Mouse (Mus musculus): Measurements from ENCODE around the gene Auts2. TPM values are rescaled to one million over a fixed set of nuclear protein-coding genes. Genes with fewer than 3 reads are reported as not detected.

Gene Auts2
- polyA plus RNA-seq, 1 experiment, result 0.01 TPM

GRCm38 (mm10) chr5:131606786-131607185 lies 936.4 kb downstream of the Auts2 start:
- no peak for TF ChIP-seq TAL1 (IDR thresholded peaks at IDR 0.05; ENCODE audit: low read length)
- no peak for TF ChIP-seq GATA1 (IDR thresholded peaks at IDR 0.05; ENCODE audit: low read length)
- H3K9me3 ChIP-seq (ENCODE audit: control insufficient read depth, low read length), result no peaks in the 10 kb centered on the region
- H3K27me3 ChIP-seq (ENCODE audit: control insufficient read depth), result no peaks in the 10 kb centered on the region
- no peaks in the 10 kb centered on the region for H3K4me1 ChIP-seq (ENCODE audit: control insufficient read depth)
- no peak overlapping the region for H3K4me3 ChIP-seq (replicated peaks)
- no peaks in the 10 kb centered on the region for H3K36me3 ChIP-seq (ENCODE audit: control insufficient read depth)

- TF ChIP-seq GATA1 (IDR thresholded peaks at IDR 0.05; ENCODE audit: low read length), result no peak
- no peak for TF ChIP-seq TAL1 (IDR thresholded peaks at IDR 0.05; ENCODE audit: low read length)
- H3K9me3 ChIP-seq (ENCODE audit: control insufficient read depth, low read length), result no peaks in the 10 kb centered on the region
Observed at GRCm38 (mm10) chr5:131601934-131602692, 941.0 kb downstream of the Auts2 start.

GRCm38 (mm10) chr5:131600325-131601125 lies 942.6 kb downstream of the Auts2 start:
- no peak for TF ChIP-seq GATA1 (IDR thresholded peaks at IDR 0.05; ENCODE audit: low read length)
- no peak for TF ChIP-seq TAL1 (IDR thresholded peaks at IDR 0.05; ENCODE audit: low read length)
- Histone ChIP-seq H3K27me3 (ENCODE audit: control insufficient read depth) (no peaks in the 10 kb centered on the region; the same call in 1 of the 2 replicates), H3K9me3 (ENCODE audit: control insufficient read depth, low read length) (no peaks in the 10 kb centered on the region), H3K36me3 (ENCODE audit: control insufficient read depth) (no peaks in the 10 kb centered on the region), H3K4me3 (replicated peaks) (no peak overlapping the region), H3K4me1 (ENCODE audit: control insufficient read depth) (no peaks in the 10 kb centered on the region)

More at GRCm38 (mm10) chr5:131601934-131602692, 941.0 kb downstream of the Auts2 start:
- no peak overlapping the region for H3K4me3 ChIP-seq (replicated peaks)
- H3K4me1 ChIP-seq (ENCODE audit: control insufficient read depth), result no peaks in the 10 kb centered on the region
- no peaks in the 10 kb centered on the region for H3K36me3 ChIP-seq (ENCODE audit: control insufficient read depth)
- no peaks in the 10 kb centered on the region for H3K27me3 ChIP-seq (ENCODE audit: control insufficient read depth)

- no peak overlapping the region for H3K4me3 ChIP-seq (replicated peaks)
- no peaks in the 10 kb centered on the region for H3K4me1 ChIP-seq (ENCODE audit: control insufficient read depth)
- H3K9me3 ChIP-seq (ENCODE audit: control insufficient read depth, low read length), result no peaks in the 10 kb centered on the region
- H3K36me3 ChIP-seq (ENCODE audit: control insufficient read depth), result no peaks in the 10 kb centered on the region
- H3K27me3 ChIP-seq (ENCODE audit: control insufficient read depth), result no peaks in the 10 kb centered on the region; the same call in 1 of the 2 replicates
- TF ChIP-seq GATA1 (IDR thresholded peaks at IDR 0.05; ENCODE audit: low read length) (no peak), TAL1 (IDR thresholded peaks at IDR 0.05; ENCODE audit: low read length) (no peak)
Observed at GRCm38 (mm10) chr5:131597503-131597902, 945.6 kb downstream of the Auts2 start.

GRCm38 (mm10) chr5:131596591-131596990 lies 946.6 kb downstream of the Auts2 start:
- no peaks in the 10 kb centered on the region for H3K9me3 ChIP-seq (ENCODE audit: control insufficient read depth, low read length)
- H3K36me3 ChIP-seq (ENCODE audit: control insufficient read depth), result no peaks in the 10 kb centered on the region
- no peaks in the 10 kb centered on the region for H3K4me1 ChIP-seq (ENCODE audit: control insufficient read depth)
- no peak overlapping the region for H3K4me3 ChIP-seq (replicated peaks)
- no peak for TF ChIP-seq TAL1 (IDR thresholded peaks at IDR 0.05; ENCODE audit: low read length)
- no peak for TF ChIP-seq GATA1 (IDR thresholded peaks at IDR 0.05; ENCODE audit: low read length)
- no peaks in the 10 kb centered on the region; the same call in 1 of the 2 replicates for H3K27me3 ChIP-seq (ENCODE audit: control insufficient read depth)

- no peaks in the 10 kb centered on the region; the same call in 1 of the 2 replicates for H3K27me3 ChIP-seq (ENCODE audit: control insufficient read depth)
- H3K4me3 ChIP-seq (replicated peaks), result no peak overlapping the region
- TF ChIP-seq TAL1 (IDR thresholded peaks at IDR 0.05; ENCODE audit: low read length) (no peak), GATA1 (IDR thresholded peaks at IDR 0.05; ENCODE audit: low read length) (no peak)
- no peaks in the 10 kb centered on the region for H3K4me1 ChIP-seq (ENCODE audit: control insufficient read depth)
- no peaks in the 10 kb centered on the region for H3K9me3 ChIP-seq (ENCODE audit: control insufficient read depth, low read length)
- no peaks in the 10 kb centered on the region for H3K36me3 ChIP-seq (ENCODE audit: control insufficient read depth)
Observed at GRCm38 (mm10) chr5:131595730-131596129, 947.4 kb downstream of the Auts2 start.

GRCm38 (mm10) chr5:131594597-131594996 lies 948.5 kb downstream of the Auts2 start:
- no peaks in the 10 kb centered on the region for H3K9me3 ChIP-seq (ENCODE audit: control insufficient read depth, low read length)
- H3K27me3 ChIP-seq (ENCODE audit: control insufficient read depth), result no peaks in the 10 kb centered on the region; the same call in 1 of the 2 replicates
- no peaks in the 10 kb centered on the region for H3K36me3 ChIP-seq (ENCODE audit: control insufficient read depth)
- H3K4me3 ChIP-seq (replicated peaks), result no peak overlapping the region
- H3K4me1 ChIP-seq (ENCODE audit: control insufficient read depth), result no peaks in the 10 kb centered on the region
- TF ChIP-seq GATA1 (IDR thresholded peaks at IDR 0.05; ENCODE audit: low read length), result no peak
- TF ChIP-seq TAL1 (IDR thresholded peaks at IDR 0.05; ENCODE audit: low read length), result no peak

GRCm38 (mm10) chr5:131593261-131593660 lies 949.9 kb downstream of the Auts2 start:
- Histone ChIP-seq H3K4me1 (ENCODE audit: control insufficient read depth) (no peaks in the 10 kb centered on the region), H3K27me3 (ENCODE audit: control insufficient read depth) (no peaks in the 10 kb centered on the region; the same call in 1 of the 2 replicates), H3K9me3 (ENCODE audit: control insufficient read depth, low read length) (no peaks in the 10 kb centered on the region), H3K36me3 (ENCODE audit: control insufficient read depth) (no peaks in the 10 kb centered on the region), H3K4me3 (replicated peaks) (no peak overlapping the region)
- no peak for TF ChIP-seq TAL1 (IDR thresholded peaks at IDR 0.05; ENCODE audit: low read length)
- TF ChIP-seq GATA1 (IDR thresholded peaks at IDR 0.05; ENCODE audit: low read length), result no peak

- Histone ChIP-seq H3K4me1 (ENCODE audit: control insufficient read depth) (no peaks in the 10 kb centered on the region), H3K36me3 (ENCODE audit: control insufficient read depth) (no peaks in the 10 kb centered on the region), H3K9me3 (ENCODE audit: control insufficient read depth, low read length) (no peaks in the 10 kb centered on the region), H3K4me3 (replicated peaks) (no peak overlapping the region), H3K27me3 (ENCODE audit: control insufficient read depth) (no peaks in the 10 kb centered on the region)
- no peak for TF ChIP-seq GATA1 (IDR thresholded peaks at IDR 0.05; ENCODE audit: low read length)
- no peak for TF ChIP-seq TAL1 (IDR thresholded peaks at IDR 0.05; ENCODE audit: low read length)
Observed at GRCm38 (mm10) chr5:131589948-131590467, 953.1 kb downstream of the Auts2 start.
